Comparison of ENCODE assay signal across 9 mouse cellular contexts in the genomic region with DNA sequence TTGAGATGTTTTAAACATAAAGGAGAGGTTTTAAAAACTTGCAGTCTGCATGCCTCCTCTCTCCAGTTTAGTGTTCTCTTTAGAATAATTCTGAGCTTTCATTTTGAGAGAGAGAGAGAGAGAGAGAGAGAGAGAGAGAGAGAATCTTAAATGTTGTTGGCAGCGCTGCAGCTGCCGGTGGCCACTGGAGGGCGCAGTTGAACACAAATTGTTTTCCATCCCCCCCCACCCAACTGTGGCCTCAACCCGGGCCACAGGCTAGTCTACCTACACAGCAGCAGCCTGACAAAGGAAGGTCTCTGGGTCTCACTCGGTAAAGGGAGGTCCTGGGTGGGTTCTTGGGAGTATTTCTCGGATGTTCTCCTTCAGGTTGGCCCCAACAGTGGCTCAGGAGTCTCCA. TPM values are rescaled to one million over a fixed set of nuclear protein-coding genes. Genes with fewer than 3 reads are reported as not detected.
DNase-seq lines count a peak whose midpoint lies in the region; ATAC-seq and TF ChIP-seq lines count a peak whose summit lies in the region.
"Had no signal": no experiment of that assay in that cellular context is flagged by ENCODE, and none has a peak within 500 bp of the region (broad histone marks: within the 10 kb centered on the region; RNA-seq: fewer than 3 reads in every experiment).

No protein-coding gene starts in this region.

- peak; percentile 60 for DNase-seq in forebrain, embryonic 10.5 days (ENCODE audit: extremely low spot score, low spot score)
- peak; percentile 18 for DNase-seq in thymus, adult 2 months
- no peak for DNase-seq in thymus, adult 18-20 months
- DNase-seq in embryo, embryonic 9.5 days (ENCODE audit: extremely low spot score), result peak; percentile 51
- DNase-seq in kidney, postnatal 36 days, result peak; percentile 13 to 72
- DNase-seq in lung, postnatal 14 days, result peak; percentile 44

- TF ChIP-seq CTCF in thymus, adult 2 months (IDR thresholded peaks at IDR 0.05; ENCODE audit: borderline replicate concordance, control insufficient read depth, extremely low read depth, insufficient read depth, low read length, poor library complexity), result peak; percentile 36; the same call in 1 of the 2 replicates
- TF ChIP-seq CTCF in testis, adult 2 months (IDR thresholded peaks at IDR 0.05; ENCODE audit: control insufficient read depth, insufficient read depth, insufficient replicate concordance, low read depth, low read length), result peak; percentile 85

- H3K4me3 ChIP-seq in forebrain, embryonic 10.5 days, result no peak overlapping the region
- no peak overlapping the region for H3K4me3 ChIP-seq in forebrain, embryonic 13.5 days
- no peak overlapping the region for H3K4me3 ChIP-seq in thymus, adult 2 months (ENCODE audit: control insufficient read depth, insufficient read depth, low read length)
- H3K4me3 ChIP-seq in testis, adult 2 months (ENCODE audit: control insufficient read depth, low read depth, low read length), result no peak overlapping the region
- H3K4me3 ChIP-seq: limb, embryonic 12.5 days had no signal

- WGBS in forebrain, embryonic 10.5 days, result 13% methylated on average over 6 of the region's 6 CpGs
- WGBS in forebrain, embryonic 13.5 days, result 6% methylated on average over 6 of the region's 6 CpGs
- 17% methylated on average over 6 of the region's 6 CpGs for WGBS in thymus, adult 2 months

- H3K4me1 ChIP-seq in forebrain, embryonic 10.5 days, result no peaks in the 10 kb centered on the region
- H3K4me1 ChIP-seq in forebrain, embryonic 13.5 days, result no peaks in the 10 kb centered on the region
- no peaks in the 10 kb centered on the region for H3K4me1 ChIP-seq in thymus, adult 2 months (replicated peaks; ENCODE audit: control insufficient read depth, insufficient read depth, low read length)
- peaks cover 5% of the 10 kb centered on the region for H3K4me1 ChIP-seq in testis, adult 2 months (ENCODE audit: control insufficient read depth, insufficient read depth, low read length)
- H3K4me1 ChIP-seq: limb, embryonic 12.5 days had no signal

- no peak overlapping the region for H3K27ac ChIP-seq in forebrain, embryonic 10.5 days
- H3K27ac ChIP-seq in forebrain, embryonic 13.5 days, result no peak overlapping the region
- no peak overlapping the region for H3K27ac ChIP-seq in thymus, adult 2 months (ENCODE audit: control insufficient read depth, insufficient read depth, low read length)
- no peak overlapping the region for H3K27ac ChIP-seq in testis, adult 2 months (ENCODE audit: control insufficient read depth, insufficient read depth, low read depth, low read length)
- H3K27ac ChIP-seq: limb, embryonic 12.5 days had no signal

- no peak overlapping the region for H3K9ac ChIP-seq in forebrain, embryonic 13.5 days
- H3K9ac ChIP-seq: limb, embryonic 12.5 days had no signal

- no peak for ATAC-seq in forebrain, embryonic 13.5 days

- H3K4me2 ChIP-seq in forebrain, embryonic 13.5 days, result no peak overlapping the region
- H3K4me2 ChIP-seq: limb, embryonic 12.5 days had no signal

- TF ChIP-seq POLR2A in thymus, adult 2 months (IDR thresholded peaks at IDR 0.05; ENCODE audit: control insufficient read depth, extremely low read depth, insufficient read depth, low read length, poor library complexity), result no peak
- TF ChIP-seq POLR2A in testis, adult 2 months (IDR thresholded peaks at IDR 0.05; ENCODE audit: control insufficient read depth, low read depth, low read length), result no peak

- H3K27me3 ChIP-seq in forebrain, embryonic 10.5 days (ENCODE audit: poor library complexity, severe bottlenecking), result no peaks in the 10 kb centered on the region
- peaks cover 11% of the 10 kb centered on the region; the same call in 1 of the 2 replicates for H3K27me3 ChIP-seq in forebrain, embryonic 13.5 days
- H3K27me3 ChIP-seq in thymus, adult 2 months (ENCODE audit: control insufficient read depth, insufficient read depth, low read length), result no peaks in the 10 kb centered on the region
- H3K27me3 ChIP-seq in testis, adult 2 months (ENCODE audit: control insufficient read depth, insufficient read depth, low read length), result no peaks in the 10 kb centered on the region

- H3K36me3 ChIP-seq in forebrain, embryonic 10.5 days (replicated peaks), result no peaks in the 10 kb centered on the region
- no peaks in the 10 kb centered on the region for H3K36me3 ChIP-seq in forebrain, embryonic 13.5 days (ENCODE audit: poor library complexity, severe bottlenecking)
- H3K36me3 ChIP-seq in thymus, adult 2 months (ENCODE audit: control insufficient read depth, insufficient read depth, low read length), result no peaks in the 10 kb centered on the region
- no peaks in the 10 kb centered on the region for H3K36me3 ChIP-seq in testis, adult 2 months (ENCODE audit: control insufficient read depth, insufficient read depth, low read length)
- H3K36me3 ChIP-seq: limb, embryonic 12.5 days had no signal

- no peaks in the 10 kb centered on the region for H3K9me3 ChIP-seq in forebrain, embryonic 10.5 days
- no peaks in the 10 kb centered on the region for H3K9me3 ChIP-seq in forebrain, embryonic 13.5 days (replicated peaks)
- H3K9me3 ChIP-seq: limb, embryonic 12.5 days had no signal

RNA-seq across cellular contexts. Expression of gene Slc28a3, which starts 29.7 kb away (rescaled TPM):
- polyA plus RNA-seq in forebrain, embryonic 10.5 days (2016; fragmentation: Nextera tagmentation; extraction: Ambion mirVana), result 0.06 TPM in 1 of 2 replicates, not detected in the other
- polyA plus RNA-seq in forebrain, embryonic 13.5 days (2015; fragmentation: Nextera tagmentation; extraction: Ambion mirVana), result 0.08 TPM in 1 of 2 replicates, not detected in the other
- polyA plus RNA-seq in thymus, adult 2 months (2012; rRNA removed), result 0.07 and 0.09 TPM in 2 replicates
- 1.5 and 2.0 TPM in 2 replicates for polyA plus RNA-seq in testis, adult 2 months (2012; rRNA removed)

Comparison
In these comparisons a context has a peak if more than half of its experiments do, and no peak if none do; other contexts are left out.
1. DNase-seq: peak in forebrain, embryonic 10.5 days (single experiment), thymus, adult 2 months (single experiment), embryo, embryonic 9.5 days (single experiment), kidney, postnatal 36 days (2 of 2) and lung, postnatal 14 days (single experiment); none in thymus, adult 18-20 months (0 of 2).